Mouse (Mus musculus) liver, embryonic 18 days (tissue): Measurements from ENCODE around the gene Notum. TPM values are rescaled to one million over a fixed set of nuclear protein-coding genes. Genes with fewer than 3 reads are reported as not detected.

Experiments used
- polyA plus RNA-seq: library from polyadenylated mRNA; depleted of rRNA; stranded (reverse); fragments of >200 nt; gene quantifications from 2 replicates; pipeline ENCODE4 v1.2.3, GENCODE M21; 2012; rRNA removed

Gene Notum
- 0.25 and 0.26 TPM in 2 replicates for polyA plus RNA-seq

GRCm38 (mm10) chr11:120661076-120661460 is at the start of gene Notum:
Gene Notum, minus strand, starts transcription at chr11:120661175.

GRCm38 (mm10) chr11:120672687-120673593 is 12.0 kb upstream of the Notum start, which contains the start of gene Aspscr1:
Gene Aspscr1, plus strand, starts transcription at chr11:120672973.

GRCm38 (mm10) chr11:120648001-120648476 is 12.9 kb downstream of the Notum start, which contains the start of gene Myadml2:
Gene Myadml2, minus strand, starts transcription at chr11:120648158.

GRCm38 (mm10) chr11:120643601-120643987 is 17.4 kb downstream of the Notum start, which contains the start of gene Pycr1:
Gene Pycr1, minus strand, starts transcription at chr11:120643769.

GRCm38 (mm10) chr11:120633520-120634343 is 27.2 kb downstream of the Notum start, which contains the start of gene Mafg:
Gene Mafg, minus strand, starts transcription at chr11:120633600.

GRCm38 (mm10) chr11:120625152-120625775 is 35.7 kb downstream of the Notum start, which contains the start of gene Sirt7:
Gene Sirt7, minus strand, starts transcription at chr11:120625240.

GRCm38 (mm10) chr11:120617519-120618112 is 43.4 kb downstream of the Notum start, which contains the start of gene Pcyt2:
Gene Pcyt2, minus strand, starts transcription at chr11:120617936.

GRCm38 (mm10) chr11:120608241-120609034 is 52.5 kb downstream of the Notum start, which contains the start of gene Npb:
Gene Npb, plus strand, starts transcription at chr11:120608477.

Other genes starting within 250 kb of the Notum start
- gene Nploc4, start 223.5 kb downstream of the Notum start, polyA plus RNA-seq, result 17.2 and 19.2 TPM in 2 replicates
- gene Tspan10, start 218.5 kb downstream of the Notum start, polyA plus RNA-seq, result not detected in 2 replicates
- gene Pde6g, start 207.7 kb downstream of the Notum start, polyA plus RNA-seq, result 0.20 and 0.23 TPM in 2 replicates
- gene Oxld1, start 203.1 kb downstream of the Notum start, polyA plus RNA-seq, result 10.7 and 12.5 TPM in 2 replicates
- gene Ccdc137, start 203.1 kb downstream of the Notum start, polyA plus RNA-seq, result 10.3 and 12.0 TPM in 2 replicates
- gene Arl16, start 193.6 kb downstream of the Notum start, polyA plus RNA-seq, result 11.1 and 11.7 TPM in 2 replicates
- gene Mrpl12, start 176.6 kb downstream of the Notum start, polyA plus RNA-seq, result 72.1 and 77.6 TPM in 2 replicates
- gene Slc25a10, start 169.3 kb downstream of the Notum start, polyA plus RNA-seq, result 30.6 and 30.7 TPM in 2 replicates
- 49.1 and 58.0 TPM in 2 replicates for gene Gcgr, start 130.5 kb downstream of the Notum start, polyA plus RNA-seq
- 41.8 and 45.5 TPM in 2 replicates for gene Mcrip1, start 111.4 kb downstream of the Notum start, polyA plus RNA-seq
- gene Ppp1r27, start 110.0 kb downstream of the Notum start, polyA plus RNA-seq, result not detected in 2 replicates
- 432 and 494 TPM in 2 replicates for gene P4hb, start 87.9 kb downstream of the Notum start, polyA plus RNA-seq
- gene Arhgdia, start 79.6 kb downstream of the Notum start, polyA plus RNA-seq, result 142 and 152 TPM in 2 replicates
- 49.6 and 60.6 TPM in 2 replicates for gene Alyref, start 62.8 kb downstream of the Notum start, polyA plus RNA-seq
- gene Anapc11, start 62.8 kb downstream of the Notum start, polyA plus RNA-seq, result 34.4 and 36.3 TPM in 2 replicates
- 4.7 TPM in 2 replicates for gene Npb, start 52.7 kb downstream of the Notum start, polyA plus RNA-seq
- 389 and 419 TPM in 2 replicates for gene Pcyt2, start 43.2 kb downstream of the Notum start, polyA plus RNA-seq
- 30.4 and 32.8 TPM in 2 replicates for gene Sirt7, start 35.9 kb downstream of the Notum start, polyA plus RNA-seq
- 28.0 and 31.0 TPM in 2 replicates for gene Mafg, start 27.6 kb downstream of the Notum start, polyA plus RNA-seq
- gene Pycr1, start 17.4 kb downstream of the Notum start, polyA plus RNA-seq, result 6.9 and 7.8 TPM in 2 replicates
- gene Myadml2, start 13.0 kb downstream of the Notum start, polyA plus RNA-seq, result 0.19 and 0.43 TPM in 2 replicates
- 23.8 and 25.4 TPM in 2 replicates for gene Aspscr1, start 11.8 kb upstream of the Notum start, polyA plus RNA-seq
- gene Cenpx, start 52.6 kb upstream of the Notum start, polyA plus RNA-seq, result 54.1 and 60.7 TPM in 2 replicates
- gene Lrrc45, start 52.8 kb upstream of the Notum start, polyA plus RNA-seq, result 7.4 and 8.9 TPM in 2 replicates
- gene Rac3, start 60.3 kb upstream of the Notum start, polyA plus RNA-seq, result 1.2 and 1.7 TPM in 2 replicates
- gene Dcxr, start 66.1 kb upstream of the Notum start, polyA plus RNA-seq, result 42.2 and 46.5 TPM in 2 replicates
- 0.03 and 0.24 TPM in 2 replicates for gene Cbr2, start 70.9 kb upstream of the Notum start, polyA plus RNA-seq
- gene Hmga1b, start 101.6 kb upstream of the Notum start, polyA plus RNA-seq, result 1.1 TPM in 2 replicates
- 5.5 and 6.7 TPM in 2 replicates for gene Rfng, start 123.0 kb upstream of the Notum start, polyA plus RNA-seq
- gene Gps1, start 123.1 kb upstream of the Notum start, polyA plus RNA-seq, result 49.2 and 50.9 TPM in 2 replicates
- 25.6 and 27.9 TPM in 2 replicates for gene Dus1l, start 135.2 kb upstream of the Notum start, polyA plus RNA-seq
- 99.0 and 126 TPM in 2 replicates for gene Fasn, start 163.4 kb upstream of the Notum start, polyA plus RNA-seq